Mouse (Mus musculus) liver, embryonic 13.5 days (tissue): ENCODE measurements at regions not wholly inside any gene's neighbourhood (a gene's known extent, or its start where the extent isn't known, plus 50 kb on each side); places are given as distances from the start of the nearest gene placed in this dataset.

Source experiments
- ATAC-seq: fragments of 200-750 bp; cut with Nextera tagmentation; 2 replicates; pipeline ENCODE4 v1.8.0; 2017; ENCODE audit warnings: low read depth, mild to moderate bottlenecking, moderate number of reproducible peaks, moderate library complexity
- DNase-seq: peaks from one replicate; pipeline ENCODE4 v3.0.0; 2022
- H3K27ac ChIP-seq: fragments of 300-500 bp; sonication (generic); 2 replicates; pipeline ENCODE4 v1.5.1; 2015; ENCODE audit warnings: moderate library complexity, mild to moderate bottlenecking, inconsistent platforms
- H3K27me3 ChIP-seq: fragments of 300-500 bp; sonication (generic); 2 replicates; pipeline ENCODE4 v1.6.1; 2015; ENCODE audit warnings: mild to moderate bottlenecking, inconsistent platforms
- H3K36me3 ChIP-seq: fragments of 300-500 bp; sonication (generic); 2 replicates; pipeline ENCODE4 v1.6.1; 2015; ENCODE audit warnings: mild to moderate bottlenecking, inconsistent platforms
- H3K4me1 ChIP-seq: fragments of 300-500 bp; sonication (generic); replicated peaks from 2 replicates; pipeline ENCODE4 v1.6.1; 2015; ENCODE audit warnings: inconsistent platforms
- H3K4me2 ChIP-seq: fragments of 300-500 bp; sonication (generic); 2 replicates; pipeline ENCODE4 v1.6.1; 2015; ENCODE audit warnings: inconsistent platforms, mild to moderate bottlenecking, moderate library complexity
- H3K4me3 ChIP-seq: fragments of 300-500 bp; sonication (generic); replicated peaks from 2 replicates; pipeline ENCODE4 v1.5.1; 2015; ENCODE audit warnings: mild to moderate bottlenecking, inconsistent platforms
- H3K9ac ChIP-seq: fragments of 300-500 bp; sonication (generic); 2 replicates; pipeline ENCODE4 v1.6.1; 2015; ENCODE audit warnings: mild to moderate bottlenecking, inconsistent platforms
- H3K9me3 ChIP-seq: fragments of 300-500 bp; sonication (generic); replicated peaks from 2 replicates; pipeline ENCODE4 v1.6.1; 2016; ENCODE audit warnings: inconsistent platforms
- WGBS: fragments of 180-500 bp; shearing (Covaris S2); methylation state at CpG from one replicate; pipeline ENCODE4 v1.1.7; 2015; ENCODE audit not compliant: insufficient replicate concordance; 5-methylcytosine and 5-hydroxymethylcytosine counted together

DNA sequence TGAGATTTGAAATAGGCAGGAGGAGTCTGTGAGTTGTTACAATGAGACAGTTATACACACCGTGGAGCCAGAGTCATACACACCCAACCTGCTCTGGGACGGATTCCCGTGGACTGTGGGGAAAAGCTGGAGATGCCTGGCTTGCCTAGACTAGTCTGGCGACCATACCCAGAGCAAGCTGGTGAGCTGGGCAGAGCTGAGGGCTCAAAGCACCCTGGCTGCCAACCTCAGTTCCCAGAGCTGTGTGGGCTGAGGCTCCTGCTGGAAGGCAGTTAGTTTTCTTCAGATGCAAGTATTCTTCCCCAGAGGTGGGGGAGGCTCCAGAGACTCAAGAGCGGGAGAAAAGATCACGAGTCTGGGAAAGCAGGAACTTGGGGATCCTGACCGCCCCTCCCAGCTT is 247.9 kb upstream of the Stt3b start:
- Histone ChIP-seq H3K27ac (no peak overlapping the region), H3K9ac (no peak overlapping the region), H3K9me3 (no peaks in the 10 kb centered on the region), H3K4me3 (no peak overlapping the region), H3K27me3 (no peaks in the 10 kb centered on the region), H3K4me1 (no peaks in the 10 kb centered on the region), H3K4me2 (no peak overlapping the region), H3K36me3 (no peaks in the 10 kb centered on the region)
- 80% methylated on average over 7 of the region's 7 CpGs for WGBS
- ATAC-seq (no peak), DNase-seq (no peak)

DNA sequence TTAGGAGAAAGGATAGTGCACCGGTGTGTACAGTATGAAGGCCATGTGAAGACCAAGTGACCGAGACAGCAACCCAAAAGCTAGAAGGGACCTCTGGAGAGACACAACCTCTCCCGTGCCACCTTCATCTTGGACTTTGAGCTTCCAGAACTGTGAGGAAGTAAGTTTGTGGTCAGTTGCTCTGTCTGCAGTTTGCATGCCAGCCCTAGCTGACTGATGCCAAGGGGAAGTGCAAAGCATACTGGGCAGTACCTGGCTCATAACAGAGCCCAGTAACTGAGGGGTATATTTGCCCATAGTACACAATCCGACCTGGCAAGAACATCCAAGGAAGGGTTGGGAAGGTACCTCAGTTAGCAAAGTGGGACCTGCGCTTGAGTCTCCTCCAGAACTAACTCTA is 249.3 kb upstream of the Stt3b start:
- WGBS, result 65% methylated on average over 5 of the region's 5 CpGs
- no peaks in the 10 kb centered on the region for H3K9me3 ChIP-seq
- H3K4me1 ChIP-seq, result no peaks in the 10 kb centered on the region
- no peak overlapping the region for H3K4me2 ChIP-seq
- H3K27ac ChIP-seq, result no peak overlapping the region
- H3K4me3 ChIP-seq, result no peak overlapping the region
- DNase-seq (no peak), ATAC-seq (no peak)
- no peak overlapping the region for H3K9ac ChIP-seq
- no peaks in the 10 kb centered on the region for H3K36me3 ChIP-seq
- no peaks in the 10 kb centered on the region for H3K27me3 ChIP-seq

DNA sequence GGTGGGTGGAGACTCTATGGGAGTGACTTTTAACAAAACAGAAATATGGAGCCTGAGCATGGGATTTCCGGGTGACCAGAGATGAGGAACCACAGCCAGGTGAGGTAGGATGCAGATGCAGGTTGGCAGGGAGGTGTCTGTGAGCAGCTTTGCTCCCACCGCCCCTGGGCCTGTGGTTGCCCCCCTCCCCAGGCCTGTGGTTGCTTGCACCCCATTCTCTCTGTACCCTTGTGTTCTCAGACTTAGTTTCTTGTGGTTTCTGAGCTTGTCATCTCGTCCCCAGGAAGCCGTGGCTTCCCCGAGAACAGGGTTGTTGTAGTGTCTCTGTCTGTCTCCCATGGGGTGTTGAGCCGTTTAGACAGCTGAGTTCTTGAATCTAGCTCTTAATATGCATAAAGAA is 251.0 kb upstream of the Stt3b start:
- Histone ChIP-seq H3K27ac (no peak overlapping the region), H3K9me3 (no peaks in the 10 kb centered on the region), H3K4me3 (no peak overlapping the region), H3K27me3 (no peaks in the 10 kb centered on the region), H3K36me3 (no peaks in the 10 kb centered on the region), H3K9ac (no peak overlapping the region), H3K4me2 (no peak overlapping the region), H3K4me1 (no peaks in the 10 kb centered on the region)
- ATAC-seq (no peak), DNase-seq (no peak)
- 33% methylated on average over 6 of the region's 6 CpGs for WGBS

DNA sequence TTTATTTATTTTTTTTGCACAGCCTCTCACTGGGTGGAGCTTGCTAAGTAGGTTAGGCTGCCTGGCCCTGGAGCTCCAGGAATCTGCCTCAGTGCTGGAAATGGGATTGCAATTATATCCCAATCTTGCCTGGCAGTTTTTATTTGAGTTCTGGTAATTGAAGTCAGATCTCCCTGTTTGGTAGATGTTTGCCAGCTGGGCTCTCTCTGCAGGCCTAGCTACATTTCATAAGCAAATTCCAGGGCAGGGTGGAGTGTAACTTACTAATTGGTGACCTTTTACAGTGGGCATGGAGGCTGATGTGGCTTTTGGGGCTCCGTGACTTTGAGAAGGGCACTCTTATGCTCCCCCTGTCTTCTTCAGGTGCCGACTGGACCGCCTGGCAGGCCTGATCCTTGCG is 252.6 kb upstream of the Stt3b start:
- 62% methylated on average over 4 of the region's 4 CpGs for WGBS

DNA sequence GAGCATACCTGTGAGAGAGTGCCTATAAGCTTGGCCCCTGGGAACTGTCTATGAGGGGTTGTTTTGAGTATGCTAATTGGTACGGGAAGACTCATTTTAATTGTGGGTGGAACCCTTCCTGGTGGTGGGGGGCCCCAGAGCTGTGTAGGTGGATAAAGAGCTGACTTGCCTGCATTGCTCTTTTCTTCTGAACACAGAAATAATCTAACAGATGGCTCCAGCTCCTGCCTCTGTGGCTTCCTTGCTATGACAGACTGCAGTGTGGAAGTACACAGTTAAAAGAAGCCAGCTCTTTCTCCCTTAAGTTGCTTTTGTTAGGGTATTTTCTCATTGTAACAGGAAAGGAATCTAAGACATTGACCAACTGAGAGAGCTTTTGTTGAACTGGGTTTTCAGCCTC is 254.1 kb upstream of the Stt3b start:
- Histone ChIP-seq H3K36me3 (no peaks in the 10 kb centered on the region), H3K4me3 (no peak overlapping the region), H3K27me3 (no peaks in the 10 kb centered on the region), H3K27ac (no peak overlapping the region), H3K4me1 (no peaks in the 10 kb centered on the region), H3K9me3 (no peaks in the 10 kb centered on the region), H3K4me2 (no peak overlapping the region), H3K9ac (no peak overlapping the region)
- DNase-seq (no peak), ATAC-seq (no peak)
- WGBS, result 40% methylated on average over 1 of the region's 1 CpGs

More for the DNA sequence above, 252.6 kb upstream of the Stt3b start:
- Histone ChIP-seq H3K4me3 (no peak overlapping the region), H3K4me2 (no peak overlapping the region), H3K4me1 (no peaks in the 10 kb centered on the region), H3K27me3 (no peaks in the 10 kb centered on the region), H3K36me3 (no peaks in the 10 kb centered on the region), H3K9ac (no peak overlapping the region), H3K27ac (no peak overlapping the region), H3K9me3 (no peaks in the 10 kb centered on the region)
- no peak for DNase-seq
- no peak for ATAC-seq

- ATAC-seq, result no peak
Observed at GRCm38 (mm10) chr9:115568693-115569334, 258.6 kb upstream of the Stt3b start.

GRCm38 (mm10) chr9:115570998-115571397 is 260.8 kb upstream of the Stt3b start:
- no peaks in the 10 kb centered on the region for H3K27me3 ChIP-seq
- no peak for DNase-seq
- no peak overlapping the region for H3K4me2 ChIP-seq
- WGBS, result 76% methylated on average over 4 of the region's 4 CpGs
- no peaks in the 10 kb centered on the region for H3K4me1 ChIP-seq
- no peak overlapping the region for H3K27ac ChIP-seq
- no peaks in the 10 kb centered on the region for H3K9me3 ChIP-seq
- no peaks in the 10 kb centered on the region for H3K36me3 ChIP-seq
- H3K4me3 ChIP-seq, result no peak overlapping the region
- ATAC-seq, result no peak
- no peak overlapping the region for H3K9ac ChIP-seq

More at GRCm38 (mm10) chr9:115568693-115569334, 258.6 kb upstream of the Stt3b start:
- Histone ChIP-seq H3K36me3 (no peaks in the 10 kb centered on the region), H3K9ac (no peak overlapping the region), H3K4me2 (no peak overlapping the region), H3K9me3 (no peaks in the 10 kb centered on the region), H3K27me3 (no peaks in the 10 kb centered on the region), H3K4me1 (no peaks in the 10 kb centered on the region), H3K4me3 (no peak overlapping the region), H3K27ac (no peak overlapping the region)
- DNase-seq, result no peak
- WGBS, result 23% methylated on average over 7 of the region's 7 CpGs

- Histone ChIP-seq H3K27ac (no peak overlapping the region), H3K9ac (no peak overlapping the region), H3K4me2 (no peak overlapping the region), H3K27me3 (no peaks in the 10 kb centered on the region), H3K9me3 (peaks cover 7% of the 10 kb centered on the region), H3K4me1 (no peaks in the 10 kb centered on the region), H3K36me3 (no peaks in the 10 kb centered on the region), H3K4me3 (no peak overlapping the region)
- ATAC-seq, result no peak
- 64% methylated on average over 3 of the region's 3 CpGs for WGBS
- no peak for DNase-seq
Observed at GRCm38 (mm10) chr9:115581116-115581515, 270.9 kb upstream of the Stt3b start.

- 71% methylated on average over 11 of the region's 11 CpGs for WGBS
- H3K4me1 ChIP-seq, result no peaks in the 10 kb centered on the region
Observed at GRCm38 (mm10) chr9:115583548-115583947, 273.3 kb upstream of the Stt3b start.

GRCm38 (mm10) chr9:115584874-115585273 is 274.7 kb upstream of the Stt3b start:
- Histone ChIP-seq H3K27ac (no peak overlapping the region), H3K27me3 (no peaks in the 10 kb centered on the region), H3K9me3 (no peaks in the 10 kb centered on the region), H3K9ac (no peak overlapping the region), H3K4me2 (no peak overlapping the region), H3K4me1 (no peaks in the 10 kb centered on the region), H3K36me3 (no peaks in the 10 kb centered on the region), H3K4me3 (no peak overlapping the region)
- DNase-seq (no peak), ATAC-seq (no peak)
- WGBS, result 62% methylated on average over 7 of the region's 7 CpGs

More at GRCm38 (mm10) chr9:115583548-115583947, 273.3 kb upstream of the Stt3b start:
- Histone ChIP-seq H3K4me3 (no peak overlapping the region), H3K4me2 (no peak overlapping the region), H3K9ac (no peak overlapping the region), H3K27me3 (no peaks in the 10 kb centered on the region), H3K27ac (no peak overlapping the region), H3K36me3 (no peaks in the 10 kb centered on the region), H3K9me3 (no peaks in the 10 kb centered on the region)
- DNase-seq, result no peak
- no peak for ATAC-seq

DNA sequence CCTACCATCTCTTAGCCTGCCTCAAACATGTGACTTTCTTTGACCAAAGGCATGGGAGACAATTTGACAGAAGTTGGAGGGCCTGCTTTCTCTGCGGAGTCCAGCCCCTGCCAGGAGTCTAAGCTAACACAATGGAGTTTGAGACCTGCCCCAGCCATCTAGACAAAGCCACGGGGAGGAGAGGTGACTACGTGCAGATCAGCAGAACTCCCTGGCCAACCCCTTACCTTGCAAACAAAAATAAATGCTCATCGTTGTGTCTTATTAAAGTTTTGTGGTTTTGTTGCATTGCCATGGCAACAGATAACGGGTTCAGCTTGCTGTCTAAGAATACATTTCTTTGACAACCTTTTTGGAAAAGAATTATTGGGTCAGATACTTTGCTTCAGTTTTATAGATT is 282.2 kb upstream of the Stt3b start:
- no peak for DNase-seq
- no peaks in the 10 kb centered on the region for H3K9me3 ChIP-seq
- no peaks in the 10 kb centered on the region for H3K4me1 ChIP-seq
- ATAC-seq, result no peak
- H3K9ac ChIP-seq, result no peak overlapping the region
- WGBS, result 57% methylated on average over 5 of the region's 5 CpGs
- H3K27me3 ChIP-seq, result no peaks in the 10 kb centered on the region
- H3K4me3 ChIP-seq, result no peak overlapping the region
- no peak overlapping the region for H3K4me2 ChIP-seq
- no peaks in the 10 kb centered on the region for H3K36me3 ChIP-seq
- H3K27ac ChIP-seq, result no peak overlapping the region

DNA sequence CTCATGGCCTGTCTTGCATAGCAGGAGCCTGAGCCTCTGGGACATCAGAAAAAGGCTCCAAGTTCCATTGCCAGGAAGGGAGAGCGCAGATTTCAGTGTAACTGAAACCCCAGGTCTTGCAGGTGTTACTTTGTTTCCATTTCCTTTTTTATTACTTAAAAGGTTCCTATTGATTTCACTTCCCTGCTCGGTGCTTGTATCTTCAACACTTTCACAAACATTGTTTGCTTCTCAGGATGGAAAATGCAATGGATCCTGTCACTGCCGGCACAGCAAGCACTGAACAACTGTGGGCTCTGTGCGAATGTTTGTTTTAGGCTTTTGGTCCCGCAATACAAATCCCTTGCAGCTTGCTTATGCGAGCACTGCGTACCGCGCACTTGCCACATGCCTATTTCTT is 290.0 kb upstream of the Stt3b start:
- no peaks in the 10 kb centered on the region for H3K9me3 ChIP-seq
- H3K27ac ChIP-seq, result no peak overlapping the region
- no peak for ATAC-seq
- no peak overlapping the region for H3K4me2 ChIP-seq
- H3K9ac ChIP-seq, result no peak overlapping the region
- DNase-seq, result no peak
- H3K27me3 ChIP-seq, result no peaks in the 10 kb centered on the region
- no peaks in the 10 kb centered on the region for H3K36me3 ChIP-seq
- no peak overlapping the region for H3K4me3 ChIP-seq
- 74% methylated on average over 9 of the region's 9 CpGs for WGBS
- no peaks in the 10 kb centered on the region for H3K4me1 ChIP-seq
